Mouse (Mus musculus): ENCODE results near the gene Rnf168.
"Not testable (repeated sequence)": the region's sequence is repeated elsewhere in the genome, so short reads cannot be mapped to it uniquely, and the experiment has no call there.

DNA sequence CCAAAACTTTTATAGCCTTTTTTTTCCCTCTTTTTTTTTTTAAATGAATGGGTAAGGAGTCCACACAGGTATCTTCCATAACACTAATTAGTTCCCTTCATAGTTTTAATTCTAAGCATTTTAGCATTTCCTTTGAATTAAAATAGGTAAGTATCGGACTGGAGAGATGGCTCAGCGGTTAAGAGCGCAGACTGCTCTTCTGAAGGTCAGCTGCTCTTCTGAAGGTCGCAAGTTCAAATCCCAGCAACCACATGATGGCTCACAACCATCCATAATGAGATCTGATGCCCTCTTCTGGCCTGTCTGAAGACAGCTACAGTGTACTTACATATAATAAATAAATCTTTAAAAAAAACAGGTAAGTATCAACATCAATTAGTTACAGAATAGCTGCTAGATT is 22.4 kb downstream of the Rnf168 start:
- not testable (repeated sequence) for TF ChIP-seq CTCF (IDR thresholded peaks at IDR 0.05; ENCODE audit: borderline replicate concordance, extremely low read depth, insufficient read depth, insufficient read length); POLR2A (IDR thresholded peaks at IDR 0.05; ENCODE audit: borderline replicate concordance, extremely low read depth, insufficient read depth, insufficient read length, poor library complexity, severe bottlenecking)

Data from brain, embryonic 14.5 days (tissue).